Mouse (Mus musculus): ENCODE measurements at regions not wholly inside any gene's neighbourhood (a gene's known extent, or its start where the extent isn't known, plus 50 kb on each side); places are given as distances from the start of the nearest gene placed in this dataset.

- in situ Hi-C loops (cut with MboI, MseI): no loop called here
Observed at GRCm38 (mm10) chr5:85285856-85286255, 779.5 kb downstream of the Cenpc1 start.

DNA sequence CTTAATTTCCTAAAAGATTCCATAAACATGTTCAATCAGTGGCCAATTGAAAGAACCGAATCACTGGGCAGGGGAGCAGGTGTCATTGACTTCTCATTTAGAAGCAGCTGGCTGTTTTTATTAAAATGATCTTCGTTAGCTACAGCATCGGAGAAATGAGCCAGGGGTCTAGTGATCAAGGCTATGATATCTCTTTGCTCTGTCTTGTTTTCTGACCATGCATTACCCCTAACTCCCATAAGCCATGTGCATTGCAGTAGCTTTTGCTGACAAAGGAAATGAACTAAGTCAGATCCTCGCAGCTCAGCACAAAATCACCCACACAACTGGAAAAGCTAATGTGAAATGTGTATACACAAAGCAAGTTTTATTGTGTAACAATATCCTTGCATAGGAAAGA, 816.9 kb downstream of the Cenpc1 start:
- in situ Hi-C loops (cut with MboI, MseI): loop anchor here in 1 of 2 experiments (10.0 kb wide), 1 partner anchor 966 kb away; no protein-coding TSS in a partner anchor

- in situ Hi-C loops (cut with MboI, MseI): loop anchor here in 1 of 2 experiments (10.0 kb wide), 1 partner anchor 974 kb away; no protein-coding TSS in a partner anchor
Observed at GRCm38 (mm10) chr5:85240380-85240779, 823.2 kb upstream of the Epha5 start.

DNA sequence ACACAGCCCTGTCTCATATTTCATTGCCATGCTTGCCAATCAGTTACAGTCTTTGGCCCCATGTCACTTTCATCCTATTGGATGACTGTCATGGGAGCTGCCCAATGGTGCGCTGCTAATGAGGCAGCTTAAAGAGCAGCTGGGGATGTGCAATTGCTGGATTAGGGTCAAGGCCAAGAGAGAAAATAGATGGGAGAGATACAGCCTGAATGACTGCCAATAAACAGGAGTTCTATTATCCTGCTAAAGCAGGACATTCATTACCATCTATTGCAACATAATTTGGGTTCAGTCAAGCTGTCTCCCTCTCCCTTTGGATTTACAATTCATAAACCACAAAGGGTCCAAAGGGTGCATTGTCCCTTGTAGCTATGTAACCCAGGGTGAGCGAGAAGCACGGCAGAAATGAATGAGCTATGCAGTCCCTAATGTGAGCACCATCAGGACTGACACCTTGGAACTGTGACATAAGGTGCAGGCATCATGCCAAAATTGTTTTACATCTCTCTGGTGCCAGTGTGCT, 822.4 kb upstream of the Epha5 start:
- in situ Hi-C loops (cut with MboI, MseI): loop anchor here in 1 of 2 experiments (10.0 kb wide), 1 partner anchor 975 kb away; no protein-coding TSS in a partner anchor
